Mouse (Mus musculus) erythroblast, embryonic 14.5 days (primary cell): ENCODE data around the gene Pskh1.

Experiments
- GATA1 ChIP-seq: IDR thresholded peaks from 2 replicates; pipeline ENCODE4 v1.6.1; 2012; ENCODE audit warnings: low read length, inconsistent platforms, mixed read lengths
- TAL1 ChIP-seq: IDR thresholded peaks from 3 replicates; pipeline ENCODE4 v1.6.1; 2012; ENCODE audit warnings: low read length, inconsistent platforms, mixed read lengths

DNA sequence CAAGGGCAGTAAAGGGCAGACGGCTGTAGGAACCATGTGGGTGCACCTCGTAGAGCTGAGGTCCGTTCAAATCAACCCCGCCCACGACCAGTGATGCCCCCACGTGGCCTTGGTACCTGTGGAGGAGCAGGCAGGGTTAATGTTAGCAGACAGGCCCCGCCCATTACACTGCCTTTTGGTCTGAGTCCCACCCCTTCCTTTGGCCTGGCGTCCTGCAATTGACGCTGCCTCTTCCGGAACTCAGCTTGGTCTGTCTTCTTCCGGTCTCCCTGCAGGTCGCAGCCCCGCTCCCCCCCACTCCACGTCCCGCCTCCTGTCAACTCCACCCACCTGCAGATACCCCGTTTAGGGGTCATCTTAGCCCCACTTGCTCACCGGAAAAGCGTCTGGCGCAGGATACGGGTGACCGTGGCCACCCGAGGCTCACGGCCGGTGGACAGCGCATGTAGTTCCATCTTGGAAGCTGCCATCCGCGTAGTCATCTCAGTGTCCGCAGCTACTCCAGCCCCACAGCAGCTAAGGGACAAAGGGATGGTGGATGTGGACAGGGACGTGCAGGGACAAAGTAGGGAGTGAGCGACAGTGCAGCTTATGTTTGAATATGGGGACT, 36.7 kb downstream of the Pskh1 start:
- TF ChIP-seq GATA1, result no peak
- no peak for TF ChIP-seq TAL1
